Mouse (Mus musculus) heart, embryonic 13.5 days (tissue): Measurements from ENCODE around the gene Ublcp1. TPM values are rescaled to one million over a fixed set of nuclear protein-coding genes. Genes with fewer than 3 reads are reported as not detected.
A peak's percentile ranks its signal among the peaks of the same experiment; 100 is the strongest.
"Not testable (repeated sequence)": the region's sequence is repeated elsewhere in the genome, so short reads cannot be mapped to it uniquely, and the experiment has no call there.

ENCODE experiments used
- ATAC-seq: fragments of 200-750 bp; cut with Nextera tagmentation; 2 replicates; pipeline ENCODE4 v1.8.0; 2017; ENCODE audit warnings: moderate TSS enrichment; ENCODE audit not compliant: insufficient number of reproducible peaks, low FRiP score, low TSS enrichment; ENCODE audit errors: extremely low read depth
- H3K27ac ChIP-seq: fragments of 300-500 bp; sonication (generic); replicated peaks from 2 replicates; pipeline ENCODE4 v1.5.1; 2015; ENCODE audit warnings: moderate library complexity, mild to moderate bottlenecking, inconsistent platforms
- H3K27me3 ChIP-seq: fragments of 300-500 bp; sonication (generic); replicated peaks from 2 replicates; pipeline ENCODE4 v1.6.1; 2015; ENCODE audit warnings: mild to moderate bottlenecking, inconsistent platforms
- H3K36me3 ChIP-seq: fragments of 300-500 bp; sonication (generic); 2 replicates; pipeline ENCODE4 v1.6.1; 2015; ENCODE audit warnings: mild to moderate bottlenecking, inconsistent platforms
- H3K4me1 ChIP-seq: fragments of 300-500 bp; sonication (generic); 2 replicates; pipeline ENCODE4 v1.6.1; 2015; ENCODE audit warnings: inconsistent platforms
- H3K4me2 ChIP-seq: fragments of 300-500 bp; sonication (generic); 2 replicates; pipeline ENCODE4 v1.6.1; 2015; ENCODE audit warnings: inconsistent platforms, mild to moderate bottlenecking, moderate library complexity
- H3K4me3 ChIP-seq: fragments of 300-500 bp; sonication (generic); 2 replicates; pipeline ENCODE4 v1.5.1; 2015; ENCODE audit warnings: moderate library complexity, mild to moderate bottlenecking, inconsistent platforms
- H3K9ac ChIP-seq: fragments of 300-500 bp; sonication (generic); 2 replicates; pipeline ENCODE4 v1.6.1; 2015; ENCODE audit warnings: inconsistent platforms, mild to moderate bottlenecking, moderate library complexity
- H3K9me3 ChIP-seq: fragments of 300-500 bp; sonication (generic); 2 replicates; pipeline ENCODE4 v1.6.1; 2016; ENCODE audit warnings: inconsistent platforms
- WGBS: fragments of 180-500 bp; shearing (Covaris S2); methylation state at CpG from one replicate; pipeline ENCODE4 v1.1.7; 2015; ENCODE audit warnings: mixed read lengths; 5-methylcytosine and 5-hydroxymethylcytosine counted together
- polyA plus RNA-seq: library from polyadenylated mRNA; unstranded; fragments of >200 nt; fragmentation: Nextera tagmentation; extraction: Ambion mirVana; gene quantifications from 2 replicates; pipeline ENCODE4 v1.2.1, GENCODE M21; 2015

Gene Ublcp1
- polyA plus RNA-seq, 1 experiment from 2014 or later, result 43.7 TPM

- not testable (repeated sequence) for H3K4me2 ChIP-seq, H3K4me3 ChIP-seq, H3K27ac ChIP-seq, H3K9me3 ChIP-seq, H3K27me3 ChIP-seq, H3K9ac ChIP-seq, ATAC-seq, H3K4me1 ChIP-seq
- 81% methylated on average over 5 of the region's 5 CpGs for WGBS
- H3K36me3 ChIP-seq, result peaks cover 33% of the 10 kb centered on the region
Measured at GRCm38 (mm10) chr11:44452016-44452415, 18.3 kb downstream of the Ublcp1 start.

- no peaks in the 10 kb centered on the region for H3K4me1 ChIP-seq
- no peak overlapping the region for H3K4me3 ChIP-seq
- no peak overlapping the region for H3K27ac ChIP-seq
- H3K9me3 ChIP-seq, result no peaks in the 10 kb centered on the region
- no peak overlapping the region for H3K9ac ChIP-seq
- peaks cover 25% of the 10 kb centered on the region for H3K36me3 ChIP-seq
- no peak overlapping the region for H3K4me2 ChIP-seq
- ATAC-seq, result no peak
- no peaks in the 10 kb centered on the region for H3K27me3 ChIP-seq
Measured at GRCm38 (mm10) chr11:44451046-44451445, 19.3 kb downstream of the Ublcp1 start.

GRCm38 (mm10) chr11:44437786-44438185, 32.5 kb downstream of the Ublcp1 start:
- Histone ChIP-seq H3K9ac (no peak overlapping the region), H3K4me1 (no peaks in the 10 kb centered on the region), H3K4me2 (no peak overlapping the region), H3K27me3 (no peaks in the 10 kb centered on the region), H3K9me3 (no peaks in the 10 kb centered on the region), H3K4me3 (no peak overlapping the region), H3K36me3 (no peaks in the 10 kb centered on the region), H3K27ac (no peak overlapping the region)
- ATAC-seq, result no peak
- 80% methylated on average over 6 of the region's 6 CpGs for WGBS

GRCm38 (mm10) chr11:44430036-44430435, 40.3 kb downstream of the Ublcp1 start:
- H3K27ac ChIP-seq, result no peak overlapping the region
- H3K4me3 ChIP-seq, result no peak overlapping the region
- H3K36me3 ChIP-seq, result no peaks in the 10 kb centered on the region
- no peak overlapping the region for H3K4me2 ChIP-seq
- no peaks in the 10 kb centered on the region for H3K9me3 ChIP-seq
- WGBS, result 85% methylated on average over 3 of the region's 3 CpGs
- ATAC-seq, result no peak
- H3K27me3 ChIP-seq, result no peaks in the 10 kb centered on the region
- no peaks in the 10 kb centered on the region for H3K4me1 ChIP-seq
- H3K9ac ChIP-seq, result no peak overlapping the region

GRCm38 (mm10) chr11:44427951-44428350, 42.3 kb downstream of the Ublcp1 start:
- no peaks in the 10 kb centered on the region for H3K36me3 ChIP-seq
- no peak overlapping the region for H3K27ac ChIP-seq
- peaks cover 3% of the 10 kb centered on the region for H3K4me1 ChIP-seq
- no peak overlapping the region for H3K4me3 ChIP-seq
- H3K27me3 ChIP-seq, result peaks cover 4% of the 10 kb centered on the region; the same call in 1 of the 2 replicates
- no peak overlapping the region for H3K4me2 ChIP-seq
- no peak overlapping the region for H3K9ac ChIP-seq
- WGBS, result 60% methylated on average over 2 of the region's 2 CpGs
- no peak for ATAC-seq
- H3K9me3 ChIP-seq, result no peaks in the 10 kb centered on the region

- Histone ChIP-seq H3K4me2 (no peak overlapping the region), H3K36me3 (no peaks in the 10 kb centered on the region), H3K4me1 (peaks cover 8% of the 10 kb centered on the region), H3K9ac (no peak overlapping the region), H3K27ac (no peak overlapping the region), H3K9me3 (no peaks in the 10 kb centered on the region), H3K4me3 (no peak overlapping the region), H3K27me3 (peaks cover 4% of the 10 kb centered on the region; the same call in 1 of the 2 replicates)
- 52% methylated on average over 6 of the region's 6 CpGs for WGBS
- no peak for ATAC-seq
Measured at GRCm38 (mm10) chr11:44425626-44426025, 44.7 kb downstream of the Ublcp1 start.

GRCm38 (mm10) chr11:44425006-44425405, 45.3 kb downstream of the Ublcp1 start:
- Histone ChIP-seq H3K27ac (no peak overlapping the region), H3K9me3 (no peaks in the 10 kb centered on the region), H3K27me3 (peaks cover 4% of the 10 kb centered on the region; the same call in 1 of the 2 replicates), H3K36me3 (no peaks in the 10 kb centered on the region), H3K4me3 (no peak overlapping the region), H3K9ac (no peak overlapping the region), H3K4me2 (no peak overlapping the region), H3K4me1 (peaks cover 8% of the 10 kb centered on the region)
- WGBS, result 70% methylated on average over 8 of the region's 8 CpGs
- ATAC-seq, result no peak

- WGBS, result 66% methylated on average over 5 of the region's 5 CpGs
- H3K9ac ChIP-seq, result no peak overlapping the region
- peaks cover 4% of the 10 kb centered on the region; the same call in 1 of the 2 replicates for H3K27me3 ChIP-seq
- no peaks in the 10 kb centered on the region for H3K36me3 ChIP-seq
- no peak overlapping the region for H3K4me3 ChIP-seq
- no peak overlapping the region for H3K4me2 ChIP-seq
- ATAC-seq, result no peak
- peaks cover 8% of the 10 kb centered on the region for H3K4me1 ChIP-seq
- H3K9me3 ChIP-seq, result no peaks in the 10 kb centered on the region
- no peak overlapping the region for H3K27ac ChIP-seq
Measured at GRCm38 (mm10) chr11:44423955-44424354, 46.3 kb downstream of the Ublcp1 start.

- H3K27me3 ChIP-seq, result peaks cover 4% of the 10 kb centered on the region; the same call in 1 of the 2 replicates
- no peak overlapping the region for H3K4me2 ChIP-seq
- no peak for ATAC-seq
- H3K27ac ChIP-seq, result no peak overlapping the region
- 29% methylated on average over 6 of the region's 6 CpGs for WGBS
- H3K36me3 ChIP-seq, result no peaks in the 10 kb centered on the region
- no peak overlapping the region for H3K4me3 ChIP-seq
- peaks cover 8% of the 10 kb centered on the region for H3K4me1 ChIP-seq
- no peak overlapping the region for H3K9ac ChIP-seq
- H3K9me3 ChIP-seq, result no peaks in the 10 kb centered on the region
Measured at GRCm38 (mm10) chr11:44423261-44423660, 47.0 kb downstream of the Ublcp1 start.

- H3K27ac ChIP-seq, result no peak overlapping the region
- no peak; the same call in 1 of the 2 replicates for ATAC-seq
- H3K9ac ChIP-seq, result no peak overlapping the region
- no peaks in the 10 kb centered on the region for H3K36me3 ChIP-seq
- H3K9me3 ChIP-seq, result no peaks in the 10 kb centered on the region
- peaks cover 9% of the 10 kb centered on the region; the same call in 1 of the 2 replicates for H3K27me3 ChIP-seq
- no peak overlapping the region for H3K4me3 ChIP-seq
- 42% methylated on average over 10 of the region's 10 CpGs for WGBS
- H3K4me1 ChIP-seq, result peaks cover 8% of the 10 kb centered on the region
- peak overlapping the region; percentile 16; the same call in 1 of the 2 replicates for H3K4me2 ChIP-seq
Measured at GRCm38 (mm10) chr11:44422337-44423111, 47.8 kb downstream of the Ublcp1 start.

GRCm38 (mm10) chr11:44417403-44417802, 52.9 kb downstream of the Ublcp1 start:
- Histone ChIP-seq H3K27me3 (0 out of 2 replicates have a peak, but pooled peaks cover 7% of the 10 kb centered on the region), H3K4me1 (peaks cover under 1% of the 10 kb centered on the region; the same call in 1 of the 2 replicates), H3K9me3 (no peaks in the 10 kb centered on the region), H3K36me3 (no peaks in the 10 kb centered on the region), H3K9ac (no peak overlapping the region), H3K4me3 (no peak overlapping the region), H3K4me2 (no peak overlapping the region), H3K27ac (no peak overlapping the region)
- 54% methylated on average over 1 of the region's 1 CpGs for WGBS
- no peak for ATAC-seq

- no peaks in the 10 kb centered on the region for H3K36me3 ChIP-seq
- H3K4me1 ChIP-seq, result no peaks in the 10 kb centered on the region
- no peaks in the 10 kb centered on the region for H3K9me3 ChIP-seq
- 78% methylated on average over 3 of the region's 3 CpGs for WGBS
- no peak overlapping the region for H3K9ac ChIP-seq
- H3K4me3 ChIP-seq, result no peak overlapping the region
- ATAC-seq, result no peak
- H3K27ac ChIP-seq, result no peak overlapping the region
- H3K27me3 ChIP-seq, result peaks cover 11% of the 10 kb centered on the region; the same call in 1 of the 2 replicates
- no peak overlapping the region for H3K4me2 ChIP-seq
Measured at GRCm38 (mm10) chr11:44414605-44415004, 55.7 kb downstream of the Ublcp1 start.
